Mouse (Mus musculus) right cerebral cortex, postnatal 14 days (tissue): ENCODE results near the gene Naa50.

Experiments
- DNase-seq: peaks from one replicate; pipeline ENCODE4 v3.0.0; 2022

The Naa50 gene

DNA sequence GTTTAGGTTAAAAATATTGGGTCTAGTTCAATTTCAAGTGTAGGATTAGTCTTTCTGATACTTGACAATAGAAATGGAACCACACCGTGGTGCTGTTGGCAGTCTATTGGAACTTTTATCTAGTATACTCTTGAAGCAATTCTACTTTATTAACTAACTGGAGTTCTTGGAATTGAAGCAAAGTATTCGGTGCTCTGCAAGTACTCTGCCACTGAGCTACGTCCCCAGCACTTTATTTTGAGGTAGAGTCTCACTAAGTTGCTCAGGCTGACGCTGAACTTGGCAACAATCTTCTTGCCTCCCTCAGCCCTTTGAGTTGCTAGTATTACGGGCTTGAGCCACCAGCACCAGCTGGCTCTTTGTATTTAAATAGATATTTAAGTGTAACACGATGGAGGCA, 1.9 kb downstream of the Naa50 start:
- DNase-seq = no peak

DNA sequence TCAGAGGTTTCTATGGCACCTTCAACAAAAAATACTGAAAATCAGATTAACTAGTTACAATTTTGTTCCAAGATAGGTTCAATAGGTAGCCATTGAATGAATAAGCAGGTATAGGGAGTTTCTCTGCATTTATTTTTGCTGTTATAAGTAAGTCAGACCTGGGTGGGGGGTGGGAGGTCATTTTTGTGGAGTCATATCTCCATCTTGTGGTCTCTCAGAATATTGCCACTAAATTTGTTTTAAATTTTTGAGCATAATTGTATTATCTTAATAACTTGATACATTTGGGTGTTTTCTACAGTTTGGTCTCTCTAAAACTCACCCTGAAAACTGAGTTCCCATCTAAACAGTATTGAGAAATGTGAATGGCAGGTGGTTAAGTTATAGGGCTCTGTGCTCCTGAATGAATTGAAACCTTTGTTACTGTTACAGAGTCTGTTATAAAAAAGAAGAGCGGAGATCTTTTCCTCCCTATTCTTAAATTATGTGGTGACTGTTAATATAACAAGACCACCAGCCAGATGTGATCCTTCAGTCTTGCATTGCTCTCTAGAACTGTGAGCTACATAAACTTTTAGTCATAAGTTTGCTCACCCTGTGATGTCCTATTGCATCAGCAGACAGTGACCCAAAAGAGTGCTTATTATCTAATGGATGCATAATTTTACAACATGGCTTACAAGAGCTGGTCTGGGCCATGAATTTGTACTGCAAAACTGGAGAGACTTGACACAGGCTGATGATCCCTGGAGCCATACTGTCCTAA, 9.6 kb downstream of the Naa50 start:
- DNase-seq = no peak

DNA sequence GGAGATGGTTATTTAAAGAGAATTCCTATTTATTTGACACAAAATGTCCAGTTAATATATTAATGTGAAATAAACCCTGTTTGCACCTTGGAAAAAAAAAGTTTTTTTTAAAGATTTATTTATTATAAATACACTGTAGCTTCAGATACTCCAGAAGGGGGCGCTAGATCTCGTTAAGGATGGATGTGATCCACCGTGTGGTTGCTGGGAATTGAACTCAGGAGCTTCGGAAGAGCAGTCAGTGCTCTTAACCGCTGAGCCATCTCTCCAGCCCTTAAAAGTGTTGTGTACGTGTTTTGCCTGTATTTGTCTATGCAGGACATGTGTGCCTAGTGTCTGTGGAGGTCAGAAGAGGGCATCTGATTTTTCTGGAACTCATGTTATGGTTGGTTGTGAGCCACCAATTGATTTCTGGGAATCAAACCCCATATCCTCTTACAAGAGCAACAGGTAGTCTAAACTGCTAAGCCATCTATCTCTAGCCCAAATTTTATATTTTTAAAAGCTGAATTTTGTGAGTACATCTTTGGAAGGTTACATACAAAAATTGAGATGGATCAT, 14.9 kb downstream of the Naa50 start:
- DNase-seq = no peak

DNA sequence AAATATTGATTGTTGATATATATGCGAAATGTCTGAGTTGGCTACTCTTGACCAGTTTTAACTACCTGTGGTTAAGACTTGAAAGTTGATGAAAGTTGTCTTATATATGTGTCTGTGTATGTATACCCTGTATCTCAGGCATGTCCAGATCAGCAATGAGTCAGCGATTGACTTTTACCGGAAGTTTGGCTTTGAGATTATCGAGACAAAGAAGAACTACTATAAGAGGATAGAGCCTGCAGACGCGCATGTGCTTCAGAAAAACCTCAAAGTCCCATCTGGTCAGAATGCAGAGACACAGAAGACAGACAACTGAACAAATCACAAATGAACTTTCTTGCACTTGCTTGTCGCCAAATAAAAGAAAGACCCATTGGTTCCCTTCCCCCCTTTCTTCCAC, 19.7 kb downstream of the Naa50 start:
- no peak for DNase-seq

DNA sequence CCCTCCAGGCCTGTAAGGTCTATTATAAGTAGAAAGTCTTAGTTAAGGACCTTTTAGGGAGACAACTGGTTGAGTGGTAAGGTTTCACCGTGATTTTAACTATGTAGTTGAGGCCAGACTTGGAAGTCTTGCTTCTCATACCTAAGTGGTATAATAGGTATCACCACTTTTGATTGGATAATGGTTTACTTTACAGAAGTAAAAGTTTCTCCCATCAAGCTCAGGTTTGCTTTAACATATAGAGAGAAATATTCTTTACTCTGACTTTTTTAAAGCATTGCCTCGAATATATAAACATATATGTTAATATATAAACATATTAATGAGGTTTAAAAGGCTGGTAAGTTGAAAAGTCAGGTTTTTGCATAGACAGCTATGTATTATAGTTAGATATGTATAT, 24.2 kb downstream of the Naa50 start:
- no peak for DNase-seq

DNA sequence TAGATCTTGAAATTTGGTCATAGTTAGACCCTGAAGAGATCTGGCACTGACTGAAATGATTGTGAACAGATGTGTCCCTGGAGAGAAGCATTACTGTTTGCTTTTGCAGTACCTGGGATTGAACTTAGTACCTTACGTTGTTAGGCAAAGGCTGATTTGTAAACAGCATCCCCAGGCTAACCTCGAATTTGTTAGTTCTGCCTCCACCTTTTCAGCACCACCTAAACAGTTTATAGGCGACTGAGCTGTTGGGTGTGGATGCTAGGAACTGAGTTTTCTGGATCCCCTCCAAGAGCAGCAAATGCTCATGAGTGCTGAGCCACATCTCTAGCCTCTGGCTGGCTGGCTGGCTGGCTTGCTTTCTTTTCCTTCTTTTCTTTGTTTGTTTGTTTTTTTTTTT, 25.6 kb downstream of the Naa50 start:
- no peak for DNase-seq

DNA sequence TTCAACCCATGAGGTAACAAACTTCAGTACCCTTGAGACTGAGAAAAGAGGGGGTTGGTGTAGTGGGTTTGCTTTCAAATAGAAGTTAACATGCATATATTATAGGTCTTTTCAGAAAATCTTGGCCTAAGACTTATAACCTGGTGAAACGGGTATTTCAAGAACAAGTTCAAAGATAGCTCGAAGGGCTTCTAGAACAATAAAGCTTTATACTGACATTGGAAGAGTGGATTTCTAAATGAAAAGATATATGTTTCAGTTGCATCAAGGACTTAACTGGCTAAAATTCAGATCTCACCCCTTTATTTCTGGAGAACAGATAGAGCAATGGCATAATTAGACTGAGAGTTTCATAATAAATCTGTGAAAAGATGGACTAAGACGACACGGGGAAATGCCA, 29.4 kb downstream of the Naa50 start:
- DNase-seq = no peak

DNA sequence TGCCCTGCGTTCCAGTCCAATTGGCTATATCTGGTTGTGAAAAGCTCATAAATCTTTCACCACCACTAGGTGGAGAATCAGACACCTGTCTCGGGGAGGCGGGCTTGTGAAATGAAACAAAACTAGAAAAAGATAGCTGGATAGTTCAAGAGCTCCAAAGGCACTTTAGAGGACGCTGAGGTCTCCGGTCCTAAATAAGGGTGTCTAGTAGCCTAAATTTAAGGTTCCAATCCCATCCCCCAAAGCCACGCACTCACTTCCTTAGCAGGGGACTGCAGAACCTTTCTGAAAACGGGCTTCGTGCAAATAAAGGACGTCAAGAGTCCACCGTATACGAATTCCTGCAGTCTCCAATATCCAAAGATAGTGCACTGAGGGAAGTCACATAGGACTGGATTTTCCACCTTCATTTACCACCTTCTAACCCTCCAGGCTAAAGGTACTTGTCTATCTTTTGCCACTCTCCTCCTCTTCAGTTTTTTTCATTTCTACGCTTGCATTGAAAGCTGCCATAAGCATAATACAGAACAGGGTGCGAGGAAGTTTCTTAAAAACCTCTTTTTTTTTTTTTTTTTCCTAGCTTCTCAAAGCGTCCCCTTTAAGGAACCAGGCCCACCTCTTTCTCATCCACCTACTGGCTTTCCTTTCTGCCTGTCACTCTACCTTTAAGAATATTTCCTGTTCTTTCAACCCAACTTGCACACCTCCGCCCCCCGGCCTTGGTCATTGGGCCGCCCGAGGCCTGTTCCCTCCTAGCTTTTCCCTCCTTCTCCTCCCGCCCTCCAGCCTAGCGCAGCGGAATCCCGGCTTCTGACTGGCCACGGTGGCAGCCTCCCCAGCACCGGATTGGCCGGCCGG, 32.9 kb downstream of the Naa50 start:
- DNase-seq = peak; percentile 98

DNA sequence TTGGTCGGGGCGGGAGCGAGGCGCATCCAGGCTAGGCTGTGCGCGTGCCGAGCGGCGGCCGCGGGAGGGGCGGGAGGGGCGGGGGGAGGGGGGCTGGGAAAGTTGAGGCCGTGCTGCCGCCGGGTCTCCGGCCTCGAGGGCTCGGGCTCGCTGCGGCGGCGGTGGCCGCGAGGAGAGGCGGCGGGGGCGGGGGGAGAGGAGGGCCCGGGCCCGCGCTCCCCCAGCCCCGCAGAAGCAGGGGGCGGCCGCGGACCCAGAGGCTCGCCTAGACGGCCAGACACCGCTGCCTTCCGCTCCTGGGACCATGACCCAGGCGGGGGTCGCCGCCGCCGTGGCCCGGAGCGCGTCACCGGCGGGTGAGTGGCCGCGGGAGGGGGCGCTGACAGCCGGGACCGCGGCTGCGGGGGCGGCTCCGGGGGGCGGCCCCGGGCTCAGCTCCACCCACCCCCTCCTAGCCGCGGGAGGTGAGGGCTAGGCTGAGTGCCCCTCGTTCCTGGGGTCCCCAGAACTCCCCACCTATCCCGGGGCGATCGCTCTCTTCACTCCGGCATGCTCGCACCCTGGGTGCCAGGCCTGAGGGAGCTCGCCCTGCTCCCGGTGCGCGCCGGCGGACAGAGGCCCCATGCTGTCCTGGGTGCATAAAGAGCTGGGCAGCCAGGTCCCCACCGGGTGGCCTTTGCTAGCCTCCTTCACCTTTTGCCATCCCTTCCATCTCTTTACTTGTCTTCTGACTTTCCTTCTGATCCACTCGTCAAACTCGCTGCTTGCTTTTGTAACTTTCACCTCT, 33.7 kb downstream of the Naa50 start, which contains the start of gene Usf3:
TSS of gene Usf3 (plus strand) at position 92 of the 787 bp plus-strand sequence.
- DNase-seq = peak; percentile 44

DNA sequence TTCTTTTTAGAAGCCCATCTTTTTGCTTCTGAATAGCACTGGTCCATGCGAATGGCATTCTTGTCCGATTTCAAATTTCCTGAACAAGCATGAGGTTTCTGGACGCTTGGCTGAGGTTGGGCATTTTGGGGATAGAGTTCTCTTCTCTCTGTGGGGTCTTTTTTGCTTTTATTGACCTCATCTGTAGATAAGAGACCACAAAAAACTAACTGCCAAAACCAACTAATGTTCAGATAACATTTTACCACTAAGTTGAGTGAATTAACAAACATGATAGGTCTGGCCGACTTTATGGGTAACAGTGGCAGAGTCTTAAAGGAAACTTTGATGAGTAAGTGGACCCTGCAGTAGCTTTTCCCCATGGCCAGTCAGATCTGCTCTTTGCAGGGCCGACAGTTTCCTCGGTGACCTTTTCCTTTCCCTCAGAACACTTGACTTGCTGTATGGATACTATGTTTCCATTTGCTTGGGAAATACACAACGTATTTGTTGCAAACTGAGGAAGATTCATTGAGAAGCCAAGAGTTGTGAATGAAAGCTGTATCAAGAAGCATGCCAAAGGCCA, 34.4 kb downstream of the Naa50 start:
- DNase-seq = no peak

DNA sequence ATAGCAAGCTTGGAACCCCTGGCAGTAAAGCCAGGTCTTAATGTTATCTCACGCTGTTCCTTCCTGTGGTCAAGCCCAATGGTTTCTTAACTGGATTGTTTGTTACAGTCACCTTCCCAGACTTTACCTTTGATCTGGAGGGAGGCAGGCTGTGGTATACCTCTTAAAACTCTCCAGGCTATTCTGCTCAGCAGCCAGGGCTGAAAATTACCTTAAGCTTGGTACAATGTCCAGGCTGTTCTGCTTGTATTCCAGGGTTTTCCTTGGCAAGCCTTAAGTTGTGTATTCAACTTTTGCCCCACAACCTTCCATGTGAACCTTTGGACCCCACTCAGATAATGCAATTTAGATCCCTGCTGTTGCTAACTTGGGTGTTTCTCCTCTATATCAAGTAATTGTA, 35.4 kb downstream of the Naa50 start:
- DNase-seq = no peak

DNA sequence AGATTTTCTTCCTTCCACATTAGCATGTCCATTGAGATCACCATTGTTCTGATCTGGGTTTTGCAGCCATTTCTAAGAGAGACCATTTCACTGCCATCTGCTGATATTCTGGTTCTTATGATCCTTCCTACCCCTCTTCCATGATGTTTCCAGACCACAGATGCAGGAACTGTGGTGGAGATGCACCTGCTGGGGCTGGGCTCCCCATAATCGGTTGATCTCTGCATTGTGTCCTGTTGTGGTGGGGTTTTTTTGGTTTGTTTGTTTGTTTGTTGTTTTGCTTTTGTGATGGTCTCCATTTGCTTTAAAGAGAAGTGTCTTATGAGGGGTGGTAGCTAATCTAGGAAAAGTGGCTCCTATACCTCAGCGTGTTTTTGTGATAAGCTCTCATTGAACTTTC, 36.9 kb downstream of the Naa50 start:
- DNase-seq = no peak

DNA sequence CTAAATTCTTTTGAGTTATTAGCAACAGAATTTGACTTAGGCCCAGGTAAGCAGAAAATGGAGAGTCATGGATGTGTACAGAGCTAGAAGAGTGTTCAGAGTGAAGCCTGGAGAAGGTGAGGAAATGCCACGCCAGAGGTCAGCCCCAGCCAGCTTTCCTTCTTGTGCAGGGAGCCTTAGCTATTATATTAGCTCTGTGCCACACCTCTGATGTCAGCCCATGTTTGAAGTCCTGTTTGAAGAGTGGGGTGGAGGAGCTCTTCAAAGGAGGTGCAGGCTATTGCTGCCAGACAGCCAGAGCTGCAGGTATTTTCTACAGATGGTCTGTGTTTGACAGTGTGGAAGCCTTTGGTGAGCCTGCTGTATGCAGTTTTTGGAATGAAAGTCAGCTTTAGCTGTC, 38.9 kb downstream of the Naa50 start:
- DNase-seq = no peak

DNA sequence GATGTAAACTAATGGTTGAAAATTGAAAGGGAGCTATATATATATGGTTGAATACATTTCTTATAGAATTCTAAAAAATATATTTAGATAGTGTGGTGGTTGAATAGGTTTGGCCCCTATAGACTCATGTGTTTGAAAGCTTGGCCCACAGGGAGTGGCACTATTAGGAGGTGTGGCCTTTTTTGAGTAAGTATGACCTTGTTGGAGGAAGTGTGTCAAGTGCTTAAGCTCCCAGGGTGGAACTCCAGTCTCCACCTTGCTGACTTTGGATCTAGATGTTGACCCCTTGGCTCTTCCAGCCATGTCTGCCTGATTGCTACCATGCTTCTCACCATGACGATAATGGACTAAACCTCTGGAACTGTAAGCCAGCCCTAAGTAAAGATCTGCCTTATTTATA, 43.0 kb downstream of the Naa50 start:
- no peak for DNase-seq

DNA sequence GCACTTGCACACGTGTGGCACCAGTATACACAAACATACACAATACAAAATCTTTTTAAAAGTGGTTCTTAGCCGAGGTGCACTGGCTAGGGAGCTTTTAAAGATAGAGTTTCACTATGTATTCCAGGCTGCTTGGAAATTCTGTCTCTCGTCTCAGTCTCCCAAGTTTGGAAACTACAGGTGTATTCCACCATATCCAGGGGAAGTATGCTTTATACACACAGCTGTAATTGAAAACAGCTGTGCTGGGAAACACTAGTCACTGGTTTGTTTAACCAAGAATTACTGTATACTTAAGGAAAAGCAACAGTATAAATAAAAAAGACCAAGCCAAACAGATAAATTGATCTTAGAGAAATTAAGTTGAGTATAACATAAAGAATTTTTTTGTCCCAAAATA, 45.1 kb downstream of the Naa50 start:
- no peak for DNase-seq

DNA sequence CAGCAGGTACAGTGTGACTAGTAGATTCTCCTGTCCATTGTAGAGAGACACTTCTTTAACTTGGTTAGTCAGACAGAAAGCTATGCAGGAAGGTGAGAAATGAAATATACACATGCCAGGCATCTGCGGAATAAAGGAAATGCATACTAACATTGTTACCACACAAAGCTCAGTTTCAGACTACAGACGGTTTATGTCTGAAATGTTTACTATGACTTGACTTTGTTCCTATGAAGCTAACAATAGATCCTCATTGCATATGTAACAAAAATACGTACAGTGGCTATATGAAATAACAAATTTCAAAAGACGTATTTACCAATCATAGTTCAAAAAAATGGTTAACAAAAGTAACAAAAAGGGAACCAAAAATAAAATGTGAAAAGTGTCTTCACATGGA, 47.5 kb downstream of the Naa50 start:
- no peak for DNase-seq

DNA sequence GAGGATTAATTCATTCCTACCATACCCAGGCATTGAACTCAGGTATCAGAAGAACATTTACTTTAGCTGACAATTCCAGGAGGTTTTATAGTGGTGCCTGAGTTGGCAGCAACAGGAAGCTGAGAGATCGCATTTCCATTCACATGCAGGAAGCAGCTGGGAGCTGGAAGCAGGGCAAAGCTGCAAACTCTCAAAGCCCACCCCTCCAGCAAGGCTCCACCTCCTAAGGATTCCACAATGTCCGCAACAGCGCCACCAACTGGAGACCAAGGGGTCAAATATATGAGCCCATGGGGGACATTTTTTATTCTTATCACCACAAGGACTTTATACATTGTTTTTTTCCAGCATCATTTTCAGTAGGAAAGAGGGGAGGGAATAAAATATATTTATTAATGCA, 49.1 kb downstream of the Naa50 start:
- DNase-seq = no peak

DNA sequence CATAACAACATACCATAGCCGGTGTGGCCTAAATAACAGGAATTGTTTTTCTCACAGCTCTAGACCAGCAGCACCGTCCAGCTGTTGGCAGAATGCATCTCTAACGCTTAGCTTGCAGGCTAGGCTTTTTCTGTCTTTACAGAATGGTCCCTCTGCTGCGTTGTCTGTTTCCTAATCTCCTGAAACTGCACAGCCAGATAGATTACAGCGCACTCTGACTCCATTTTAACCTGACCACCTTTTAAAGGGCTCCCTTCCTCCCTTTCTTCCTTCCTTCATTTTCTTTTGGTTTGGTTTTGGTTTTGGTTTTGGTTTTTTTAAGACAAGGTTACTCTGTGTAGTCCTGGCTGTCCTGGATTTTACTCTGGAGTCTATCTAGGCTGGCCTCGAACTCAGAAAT, 50.4 kb downstream of the Naa50 start:
- no peak for DNase-seq

DNA sequence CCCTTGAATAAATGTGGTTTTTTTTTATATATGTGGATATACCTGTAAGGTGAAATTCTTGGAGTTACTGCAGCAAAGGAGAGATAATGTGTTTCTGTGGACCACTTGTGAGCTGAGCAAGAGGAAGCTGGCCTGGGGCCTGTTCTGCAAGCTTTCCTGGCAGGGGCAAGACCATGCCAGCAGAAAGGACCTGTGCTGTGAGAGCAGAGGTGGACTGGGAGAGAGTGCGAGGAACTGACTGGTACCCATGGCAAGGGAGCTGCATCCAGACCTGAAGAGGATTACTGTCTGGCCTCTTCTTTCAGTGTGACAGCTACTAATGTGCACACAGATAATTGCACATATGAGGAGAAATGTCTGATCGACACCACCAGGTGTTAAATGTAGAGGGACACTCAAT, 51.3 kb downstream of the Naa50 start:
- no peak for DNase-seq

DNA sequence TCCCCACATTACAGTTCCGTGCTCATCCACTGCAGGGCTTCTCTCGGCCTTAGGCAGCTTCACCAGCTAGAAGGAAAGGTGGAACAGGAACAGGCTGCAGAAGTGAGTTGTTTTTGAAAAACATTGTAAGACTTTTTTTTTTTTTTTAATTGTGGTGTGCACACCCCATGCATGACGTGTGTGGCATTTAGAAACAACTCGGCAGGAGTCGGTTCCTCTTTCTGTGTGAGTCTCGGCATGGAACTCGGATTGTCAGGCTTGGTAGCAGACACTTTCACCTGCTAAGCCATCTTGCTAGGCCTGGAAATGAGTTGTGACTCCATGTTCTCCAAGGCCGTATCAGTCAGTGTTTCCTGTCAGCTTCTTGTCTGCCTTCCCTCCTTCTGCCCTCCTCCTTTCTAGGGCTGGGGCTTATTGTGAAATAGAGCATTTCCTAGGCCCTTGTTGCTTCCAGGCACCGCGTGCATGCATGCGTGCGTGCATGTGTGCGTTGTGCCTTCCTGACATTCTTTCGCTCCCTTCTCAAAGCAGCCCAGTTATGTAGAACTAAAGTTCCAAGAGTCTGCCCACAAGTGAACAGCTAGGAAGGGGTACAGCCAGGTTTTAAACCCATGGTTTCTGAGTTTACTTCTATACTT, 59.6 kb downstream of the Naa50 start:
- DNase-seq = no peak

DNA sequence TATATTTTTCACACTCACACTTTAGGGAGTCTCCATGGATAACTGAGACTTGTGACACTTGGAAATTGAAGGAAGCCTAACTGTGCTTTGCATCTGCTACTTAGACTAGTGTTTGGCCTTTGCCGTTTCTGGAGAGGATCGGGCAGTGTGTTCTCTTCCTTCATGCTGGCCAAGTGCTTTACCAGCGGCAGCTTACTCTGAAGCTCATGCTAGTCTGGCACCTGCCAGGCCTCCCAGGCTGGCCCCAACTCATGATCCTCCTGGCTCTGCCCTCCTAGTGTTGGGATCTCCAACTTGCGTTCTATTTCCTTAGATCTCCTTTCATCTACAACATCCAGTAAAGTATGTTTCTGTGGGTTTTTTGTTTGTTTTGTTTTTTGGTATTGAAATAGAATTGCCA, 60.5 kb downstream of the Naa50 start:
- no peak for DNase-seq

DNA sequence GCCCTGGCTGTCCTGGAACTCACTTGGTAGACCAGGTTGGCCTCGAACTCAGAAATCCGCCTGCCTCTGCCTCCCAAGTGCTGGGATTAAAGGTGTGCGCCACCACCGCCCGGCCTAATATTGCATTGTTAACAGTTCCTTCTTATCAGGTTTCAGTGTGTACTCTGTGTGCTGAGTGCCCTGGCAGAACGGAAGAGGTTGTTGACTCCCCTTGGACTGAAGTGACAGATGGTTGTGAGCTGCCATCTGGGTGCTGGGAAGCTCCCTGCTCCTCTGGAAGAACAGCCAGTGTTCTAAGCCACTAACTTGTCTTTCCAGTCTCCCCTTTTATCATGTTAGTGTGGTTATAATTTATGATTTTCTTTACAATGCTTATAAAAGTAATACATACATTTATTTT, 64.7 kb downstream of the Naa50 start:
- no peak for DNase-seq
